Mouse (Mus musculus): ENCODE data around the gene Sema3b. TPM values are rescaled to one million over a fixed set of nuclear protein-coding genes. Genes with fewer than 3 reads are reported as not detected.

Gene Sema3b
- polyA plus RNA-seq, 1 experiment = not detected

GRCm38 (mm10) chr9:107611456-107612190 lies 2.6 kb upstream of the Sema3b start:
- H3K4me1 ChIP-seq (ENCODE audit: control insufficient read depth) = peaks cover 44% of the 10 kb centered on the region
- TF ChIP-seq GATA1 (IDR thresholded peaks at IDR 0.05; ENCODE audit: low read length) (no peak), TAL1 (IDR thresholded peaks at IDR 0.05; ENCODE audit: low read length) (no peak)
- H3K9me3 ChIP-seq (ENCODE audit: control insufficient read depth, low read length) = no peaks in the 10 kb centered on the region
- peaks cover 30% of the 10 kb centered on the region for H3K36me3 ChIP-seq (ENCODE audit: control insufficient read depth)
- peaks cover 2% of the 10 kb centered on the region for H3K27me3 ChIP-seq (ENCODE audit: control insufficient read depth)
- peak overlapping the region; percentile 65 for H3K4me3 ChIP-seq (replicated peaks)

DNA sequence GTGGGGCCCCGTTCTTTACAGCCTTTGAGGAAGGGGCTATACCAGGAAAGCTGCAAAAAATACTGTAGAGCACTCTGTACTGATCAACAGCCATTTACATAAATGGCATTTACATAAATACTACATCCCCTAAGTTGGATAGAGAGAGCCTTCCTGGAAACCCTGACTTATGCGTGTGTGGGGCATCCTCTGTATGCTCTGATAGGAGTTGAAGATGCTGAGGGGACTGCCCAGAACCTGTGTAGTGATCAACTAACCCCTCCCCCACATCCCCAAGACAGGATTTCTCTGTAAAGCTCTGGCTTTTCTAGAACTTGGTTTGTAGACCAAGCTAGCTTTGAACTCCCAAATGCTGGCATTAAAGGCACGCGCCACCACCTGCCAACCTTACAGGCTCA lies 403 bp upstream of the Sema3b start:
- no peak for TF ChIP-seq TAL1 (IDR thresholded peaks at IDR 0.05; ENCODE audit: low read length)
- no peak for TF ChIP-seq GATA1 (IDR thresholded peaks at IDR 0.05; ENCODE audit: low read length)
- Histone ChIP-seq H3K27me3 (ENCODE audit: control insufficient read depth) (peaks cover 8% of the 10 kb centered on the region), H3K4me3 (replicated peaks) (no peak overlapping the region), H3K4me1 (ENCODE audit: control insufficient read depth) (peaks cover 55% of the 10 kb centered on the region), H3K36me3 (ENCODE audit: control insufficient read depth) (peaks cover 8% of the 10 kb centered on the region), H3K9me3 (ENCODE audit: control insufficient read depth, low read length) (no peaks in the 10 kb centered on the region)

- Histone ChIP-seq H3K27me3 (ENCODE audit: control insufficient read depth) (peaks cover 18% of the 10 kb centered on the region), H3K4me3 (replicated peaks) (no peak overlapping the region), H3K36me3 (ENCODE audit: control insufficient read depth) (no peaks in the 10 kb centered on the region), H3K4me1 (ENCODE audit: control insufficient read depth) (peaks cover 49% of the 10 kb centered on the region), H3K9me3 (ENCODE audit: control insufficient read depth, low read length) (no peaks in the 10 kb centered on the region)
- no peak for TF ChIP-seq TAL1 (IDR thresholded peaks at IDR 0.05; ENCODE audit: low read length)
- TF ChIP-seq GATA1 (IDR thresholded peaks at IDR 0.05; ENCODE audit: low read length) = no peak
These were observed 1.3 kb downstream of the Sema3b start for GRCm38 (mm10) chr9:107607653-107608245.

DNA sequence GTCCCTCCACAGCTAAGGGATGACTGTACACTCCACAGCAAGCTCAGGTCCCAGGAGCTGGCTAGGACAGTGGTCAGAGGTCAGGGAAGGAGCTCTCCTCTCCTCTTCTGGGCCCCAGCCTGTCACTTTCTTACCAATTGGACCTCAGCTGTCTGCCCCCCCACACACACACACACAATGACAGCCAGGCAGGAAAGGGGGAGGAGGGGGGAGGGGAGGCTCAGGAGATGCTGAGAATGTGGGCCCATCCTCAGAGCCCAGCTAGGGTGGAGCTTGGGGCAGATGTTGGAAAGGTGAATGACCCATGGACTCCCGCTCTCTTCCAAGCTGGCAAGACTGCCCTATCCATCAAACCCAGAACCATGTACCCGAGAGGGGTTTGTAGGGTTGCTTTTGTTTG lies 2.0 kb downstream of the Sema3b start:
- H3K9me3 ChIP-seq (ENCODE audit: control insufficient read depth, low read length) = no peaks in the 10 kb centered on the region
- H3K27me3 ChIP-seq (ENCODE audit: control insufficient read depth) = peaks cover 18% of the 10 kb centered on the region
- H3K4me1 ChIP-seq (ENCODE audit: control insufficient read depth) = peaks cover 52% of the 10 kb centered on the region
- H3K4me3 ChIP-seq (replicated peaks) = no peak overlapping the region
- no peaks in the 10 kb centered on the region for H3K36me3 ChIP-seq (ENCODE audit: control insufficient read depth)
- TF ChIP-seq TAL1 (IDR thresholded peaks at IDR 0.05; ENCODE audit: low read length) (no peak), GATA1 (IDR thresholded peaks at IDR 0.05; ENCODE audit: low read length) (no peak)

DNA sequence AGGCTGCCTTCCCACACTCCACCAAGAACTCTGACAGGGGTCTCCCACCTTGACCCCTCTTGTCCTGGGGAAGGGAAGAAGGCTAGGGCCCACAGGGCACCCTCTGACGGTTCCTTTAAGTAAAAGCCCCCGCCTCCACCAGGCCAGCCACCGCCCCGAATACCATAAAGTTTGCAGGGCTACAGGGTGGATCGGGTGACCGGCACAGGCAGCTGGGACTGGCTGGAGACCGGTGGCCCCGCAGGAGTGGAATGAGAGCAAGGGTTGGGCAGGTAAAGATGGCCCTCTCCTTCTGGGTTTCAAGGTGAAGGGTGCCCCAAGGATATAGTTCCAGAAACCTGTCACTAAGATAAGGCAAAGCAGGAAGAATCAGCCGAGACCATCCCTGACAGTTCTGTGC lies 2.4 kb downstream of the Sema3b start:
- Histone ChIP-seq H3K4me1 (ENCODE audit: control insufficient read depth) (peaks cover 52% of the 10 kb centered on the region), H3K36me3 (ENCODE audit: control insufficient read depth) (no peaks in the 10 kb centered on the region), H3K9me3 (ENCODE audit: control insufficient read depth, low read length) (no peaks in the 10 kb centered on the region), H3K4me3 (replicated peaks) (no peak overlapping the region), H3K27me3 (ENCODE audit: control insufficient read depth) (peaks cover 18% of the 10 kb centered on the region)
- TF ChIP-seq GATA1 (IDR thresholded peaks at IDR 0.05; ENCODE audit: low read length) (no peak), TAL1 (IDR thresholded peaks at IDR 0.05; ENCODE audit: low read length) (no peak)

- no peaks in the 10 kb centered on the region for H3K9me3 ChIP-seq (ENCODE audit: control insufficient read depth, low read length)
- no peak for TF ChIP-seq TAL1 (IDR thresholded peaks at IDR 0.05; ENCODE audit: low read length)
- TF ChIP-seq GATA1 (IDR thresholded peaks at IDR 0.05; ENCODE audit: low read length) = no peak
- peaks cover 56% of the 10 kb centered on the region for H3K4me1 ChIP-seq (ENCODE audit: control insufficient read depth)
- peaks cover 30% of the 10 kb centered on the region for H3K27me3 ChIP-seq (ENCODE audit: control insufficient read depth)
- H3K36me3 ChIP-seq (ENCODE audit: control insufficient read depth) = no peaks in the 10 kb centered on the region
- no peak overlapping the region for H3K4me3 ChIP-seq (replicated peaks)
These were observed 3.9 kb downstream of the Sema3b start for GRCm38 (mm10) chr9:107605041-107605661.

GRCm38 (mm10) chr9:107603251-107603650 lies 5.8 kb downstream of the Sema3b start:
- peaks cover 58% of the 10 kb centered on the region for H3K4me1 ChIP-seq (ENCODE audit: control insufficient read depth)
- TF ChIP-seq TAL1 (IDR thresholded peaks at IDR 0.05; ENCODE audit: low read length) (no peak), GATA1 (IDR thresholded peaks at IDR 0.05; ENCODE audit: low read length) (no peak)
- H3K4me3 ChIP-seq (replicated peaks) = no peak overlapping the region
- no peaks in the 10 kb centered on the region for H3K36me3 ChIP-seq (ENCODE audit: control insufficient read depth)
- peaks cover 49% of the 10 kb centered on the region for H3K27me3 ChIP-seq (ENCODE audit: control insufficient read depth)
- no peaks in the 10 kb centered on the region for H3K9me3 ChIP-seq (ENCODE audit: control insufficient read depth, low read length)

GRCm38 (mm10) chr9:107602068-107602648 lies 6.9 kb downstream of the Sema3b start:
- Histone ChIP-seq H3K4me3 (replicated peaks) (peak overlapping the region; percentile 39), H3K9me3 (ENCODE audit: control insufficient read depth, low read length) (no peaks in the 10 kb centered on the region), H3K27me3 (ENCODE audit: control insufficient read depth) (peaks cover 51% of the 10 kb centered on the region), H3K4me1 (ENCODE audit: control insufficient read depth) (peaks cover 52% of the 10 kb centered on the region), H3K36me3 (ENCODE audit: control insufficient read depth) (no peaks in the 10 kb centered on the region)
- TF ChIP-seq GATA1 (IDR thresholded peaks at IDR 0.05; ENCODE audit: low read length) = peak; percentile 30; the same call in 1 of the 2 replicates
- no peak for TF ChIP-seq TAL1 (IDR thresholded peaks at IDR 0.05; ENCODE audit: low read length)

GRCm38 (mm10) chr9:107601275-107601674 lies 7.8 kb downstream of the Sema3b start:
- Histone ChIP-seq H3K4me1 (ENCODE audit: control insufficient read depth) (peaks cover 51% of the 10 kb centered on the region), H3K4me3 (replicated peaks) (no peak overlapping the region)
- no peak for TF ChIP-seq TAL1 (IDR thresholded peaks at IDR 0.05; ENCODE audit: low read length)
- TF ChIP-seq GATA1 (IDR thresholded peaks at IDR 0.05; ENCODE audit: low read length) = no peak

More at GRCm38 (mm10) chr9:107601275-107601674, 7.8 kb downstream of the Sema3b start:
- H3K27me3 ChIP-seq (ENCODE audit: control insufficient read depth) = peaks cover 49% of the 10 kb centered on the region
- no peaks in the 10 kb centered on the region for H3K9me3 ChIP-seq (ENCODE audit: control insufficient read depth, low read length)
- no peaks in the 10 kb centered on the region; the same call in 1 of the 2 replicates for H3K36me3 ChIP-seq (ENCODE audit: control insufficient read depth)

Measured in erythroblast, embryonic 14.5 days (primary cell).